12 mouse cellular contexts compared by ENCODE assay signal in genomic region chr7:122921537-122921936, GRCm38 (mm10). TPM values are rescaled to one million over a fixed set of nuclear protein-coding genes. Genes with fewer than 3 reads are reported as not detected.
DNase-seq lines count a peak whose midpoint lies in the region; ATAC-seq and TF ChIP-seq lines count a peak whose summit lies in the region.
"Had no signal": no experiment of that assay in that cellular context is flagged by ENCODE, and none has a peak within 500 bp of the region (broad histone marks: within the 10 kb centered on the region; RNA-seq: fewer than 3 reads in every experiment).

No protein-coding gene starts in this region.

- no peak for DNase-seq in gastrocnemius, adult 2 months
- DNase-seq in gastrocnemius, postnatal 36 days, result no peak
- DNase-seq in liver, embryonic 14.5 days (ENCODE audit: low read depth in 3 of 3, low spot score in 3 of 3), result no peak
- DNase-seq in liver (no peak), ES-CJ7 (ENCODE audit: low read depth, low spot score) (peak; percentile 31)
- DNase-seq in kidney, postnatal 4 days, result peak; percentile 45 to 53
- DNase-seq in embryo, embryonic 10 days (ENCODE audit: low spot score), result no peak
- no peak for DNase-seq in urinary bladder, postnatal 25 days (ENCODE audit: low spot score)

- no peak overlapping the region for H3K27ac ChIP-seq in gastrocnemius, adult 2 months
- no peak overlapping the region for H3K27ac ChIP-seq in liver, embryonic 14.5 days
- H3K27ac ChIP-seq: embryonic facial prominence, embryonic 12.5 days; heart, embryonic 13.5 days; liver, embryonic 12.5 days had no signal

- no peaks in the 10 kb centered on the region for H3K4me1 ChIP-seq in liver, embryonic 14.5 days (replicated peaks; ENCODE audit: control insufficient read depth in 2 of 2, insufficient read depth in 2 of 2, low read length in 1 of 2)
- H3K4me1 ChIP-seq: embryonic facial prominence, embryonic 12.5 days; liver, embryonic 12.5 days had no signal

- H3K4me3 ChIP-seq in gastrocnemius, adult 2 months, result no peak overlapping the region
- H3K4me3 ChIP-seq in liver, embryonic 14.5 days (ENCODE audit: insufficient read depth in 1 of 2, low read depth in 2 of 2, low read length in 2 of 2), result no peak overlapping the region
- H3K4me3 ChIP-seq: embryonic facial prominence, embryonic 12.5 days; heart, embryonic 13.5 days; liver, embryonic 12.5 days had no signal

- no peak for TF ChIP-seq EP300 in liver, embryonic 14.5 days (IDR thresholded peaks at IDR 0.05; ENCODE audit: low read depth)

- H3K9ac ChIP-seq in liver, embryonic 14.5 days (replicated peaks), result no peak overlapping the region
- H3K9ac ChIP-seq: embryonic facial prominence, embryonic 12.5 days; heart, embryonic 13.5 days; liver, embryonic 12.5 days had no signal

- ATAC-seq in liver, embryonic 14.5 days (ENCODE audit: insufficient read depth), result no peak
- ATAC-seq: liver, embryonic 12.5 days had no signal

- H3K4me2 ChIP-seq in liver, embryonic 14.5 days (ENCODE audit: low read depth), result no peak overlapping the region
- H3K4me2 ChIP-seq: embryonic facial prominence, embryonic 12.5 days; heart, embryonic 13.5 days; liver, embryonic 12.5 days had no signal

- no peaks in the 10 kb centered on the region for H3K36me3 ChIP-seq in liver, embryonic 14.5 days (replicated peaks; ENCODE audit: control insufficient read depth, insufficient read depth, low read depth)
- H3K36me3 ChIP-seq: embryonic facial prominence, embryonic 12.5 days; G1E; heart, embryonic 13.5 days; liver, embryonic 12.5 days had no signal

- 64% methylated on average over 9 of the region's 9 CpGs for WGBS in liver, embryonic 14.5 days (ENCODE audit: insufficient replicate concordance)

- H3K27me3 ChIP-seq in liver, embryonic 14.5 days (ENCODE audit: control insufficient read depth, insufficient read depth, low read length), result no peaks in the 10 kb centered on the region
- H3K27me3 ChIP-seq: embryonic facial prominence, embryonic 12.5 days; heart, embryonic 13.5 days; liver, embryonic 12.5 days had no signal

- no peaks in the 10 kb centered on the region for H3K9me3 ChIP-seq in liver, embryonic 14.5 days (ENCODE audit: control insufficient read depth, low read length)
- H3K9me3 ChIP-seq: embryonic facial prominence, embryonic 12.5 days; G1E; heart, embryonic 13.5 days; liver, embryonic 12.5 days had no signal

- TF ChIP-seq CTCF in gastrocnemius, adult 2 months (IDR thresholded peaks at IDR 0.05), result peak; percentile 36
- TF ChIP-seq CTCF in liver, embryonic 14.5 days (IDR thresholded peaks at IDR 0.05; ENCODE audit: low read depth), result peak; percentile 49

- intact Hi-C loops in gastrocnemius, adult 2 months (cut with DNase I), result loop anchor here (2.0 kb wide), 1 partner anchor 451 kb away; no protein-coding TSS in a partner anchor
- intact Hi-C loops in gastrocnemius, postnatal 36 days (cut with DNase I), result loop anchor here (2.0 kb wide), 1 partner anchor 449 kb away; no protein-coding TSS in a partner anchor

RNA-seq across cellular contexts. Expression of gene Rbbp6, which starts 43.9 kb away (rescaled TPM):
- 10 to 100 TPM; 25.7 to 30.5 TPM for total RNA-seq in gastrocnemius, adult 2 months (2021)
- total RNA-seq in gastrocnemius, postnatal 36 days (2021), result 10 to 100 TPM; 21.2 to 26.4 TPM
- 8.1 and 14.6 TPM in 2 replicates for polyA plus RNA-seq in liver, embryonic 14.5 days (2012; rRNA removed)
- polyA plus RNA-seq in liver, embryonic 14.5 days (2014; fragmentation: Nextera tagmentation; extraction: Ambion mirVana), result 9.5 and 9.8 TPM in 2 replicates

Comparison
In these comparisons a context has a peak if more than half of its experiments do, and no peak if none do; other contexts are left out.
1. DNase-seq: peak in ES-CJ7 (single experiment) and kidney, postnatal 4 days (2 of 2); none in gastrocnemius, adult 2 months (single experiment), gastrocnemius, postnatal 36 days (0 of 2), liver, embryonic 14.5 days (0 of 3), liver (single experiment), embryo, embryonic 10 days (single experiment) and urinary bladder, postnatal 25 days (single experiment).